Mouse (Mus musculus): ENCODE measurements around the gene Arl16. TPM values are rescaled to one million over a fixed set of nuclear protein-coding genes. Genes with fewer than 3 reads are reported as not detected.

Arl16 gene
- total RNA-seq, 2 experiments from 2014 or later: 24.4 to 26.8 TPM

DNA sequence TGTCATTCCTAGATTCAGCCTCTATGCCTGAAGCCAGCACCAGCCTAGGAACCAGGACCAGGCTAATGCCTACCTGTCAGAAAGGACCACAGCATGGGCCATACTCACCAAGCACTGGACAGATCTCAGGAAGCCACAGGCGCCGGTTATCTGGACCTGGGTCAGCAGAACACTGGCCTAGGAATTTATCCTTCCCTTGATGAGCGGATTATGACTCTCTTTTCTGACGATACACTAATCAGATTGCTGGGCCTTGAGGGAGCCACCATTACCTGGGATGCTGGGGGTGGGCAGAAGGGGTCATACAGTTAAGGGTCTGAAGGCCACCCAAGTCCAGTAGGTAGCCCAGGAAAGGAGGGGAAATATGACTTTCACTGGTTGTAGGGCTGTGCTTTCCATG lies 14.1 kb downstream of the Arl16 start, which contains the start of gene Pde6g:
Gene Pde6g, minus strand, starts transcription at position 195 of the 400 bp plus-strand sequence.
- DNase-seq (ENCODE audit: low spot score in 2 of 2): no peak

DNA sequence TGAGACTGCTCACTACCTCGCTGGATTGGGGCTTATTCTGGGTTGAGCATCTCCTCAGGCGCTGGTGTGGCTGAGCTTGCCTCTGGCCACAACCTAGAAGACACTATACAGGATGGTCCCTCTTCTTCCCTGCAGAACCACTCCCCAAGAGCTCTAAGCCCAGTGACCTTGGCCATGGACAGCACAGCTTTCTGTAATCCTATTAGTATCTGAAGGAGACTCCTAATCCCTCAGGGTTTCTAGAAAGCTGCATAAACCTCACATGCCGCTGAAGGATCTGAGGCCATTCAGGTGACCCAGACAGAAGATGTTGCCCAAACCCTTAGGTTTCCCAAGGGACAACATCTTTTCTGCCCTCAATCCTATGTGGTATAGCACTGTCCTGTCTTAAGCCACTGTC lies 15.2 kb downstream of the Arl16 start:
- no peak for DNase-seq (ENCODE audit: low spot score in 2 of 2)

DNA sequence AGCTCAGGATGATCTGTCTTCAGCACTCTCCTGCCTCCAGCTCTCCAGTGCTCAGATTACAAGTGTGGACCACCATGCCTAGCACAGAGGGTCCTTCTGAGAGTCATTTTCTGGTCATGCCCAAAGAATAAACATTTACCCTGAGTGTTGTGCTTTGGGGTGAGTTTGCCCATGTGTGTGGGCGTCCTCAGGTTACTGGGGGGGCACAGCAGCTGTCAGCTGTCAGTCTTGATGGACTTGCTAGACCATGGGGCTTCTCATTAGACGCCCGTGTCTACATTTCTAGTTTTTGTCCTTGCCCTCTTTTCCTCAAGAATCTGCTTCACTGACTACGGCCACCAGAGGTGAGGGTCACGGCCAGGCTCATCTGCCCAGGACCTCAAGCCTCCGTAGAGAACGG lies 20.2 kb downstream of the Arl16 start:
- DNase-seq (ENCODE audit: low spot score in 2 of 2): no peak

DNA sequence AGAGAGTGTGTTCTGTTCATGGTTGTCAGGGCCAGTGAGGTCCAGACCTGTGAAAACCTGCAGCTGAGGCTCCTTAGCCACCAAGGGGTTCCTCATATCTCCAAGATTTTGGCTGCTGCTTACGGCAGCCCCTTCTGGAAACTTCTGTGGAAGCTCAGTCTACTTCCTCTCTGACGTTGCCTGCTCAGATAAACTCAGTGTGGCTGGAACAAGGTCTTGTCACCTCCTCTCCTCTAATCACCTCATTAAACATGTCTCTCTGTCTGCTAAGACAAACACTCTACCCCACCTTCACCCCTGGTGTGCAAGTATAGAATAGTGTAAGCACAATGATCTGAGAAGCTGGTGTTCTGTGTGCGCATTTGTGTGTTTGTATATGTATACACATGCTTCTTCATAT lies 21.9 kb downstream of the Arl16 start:
- no peak for DNase-seq (ENCODE audit: low spot score in 2 of 2)

GRCm38 (mm10) chr11:120444106-120444505 lies 23.3 kb downstream of the Arl16 start:
- no peak for DNase-seq (ENCODE audit: low spot score in 2 of 2)

DNA sequence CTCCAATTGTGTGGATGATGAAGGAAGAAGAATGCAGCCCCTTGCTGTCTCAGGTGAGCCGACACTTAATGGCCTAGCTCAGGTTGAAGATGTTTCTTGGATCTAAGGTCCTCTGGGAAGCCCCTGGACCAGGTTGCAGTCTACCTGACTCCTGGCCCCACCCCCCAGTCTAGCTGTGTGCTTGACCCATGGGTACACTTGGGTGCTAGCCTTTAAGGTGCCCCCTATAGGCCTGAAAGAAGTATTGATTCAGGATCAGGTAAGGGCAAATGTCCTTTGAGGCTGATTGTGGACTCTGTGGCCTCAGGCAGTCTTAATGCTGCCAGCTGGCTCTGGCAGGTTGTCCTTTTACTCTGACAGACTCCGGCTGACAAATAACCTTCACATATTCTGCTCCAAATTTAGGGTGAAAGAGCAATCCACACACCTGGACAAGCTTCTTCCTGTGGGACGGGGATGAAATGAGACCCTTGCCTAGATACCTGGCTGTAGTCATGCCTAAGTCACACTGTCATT lies 24.6 kb downstream of the Arl16 start:
- DNase-seq (ENCODE audit: low spot score in 2 of 2): no peak

DNA sequence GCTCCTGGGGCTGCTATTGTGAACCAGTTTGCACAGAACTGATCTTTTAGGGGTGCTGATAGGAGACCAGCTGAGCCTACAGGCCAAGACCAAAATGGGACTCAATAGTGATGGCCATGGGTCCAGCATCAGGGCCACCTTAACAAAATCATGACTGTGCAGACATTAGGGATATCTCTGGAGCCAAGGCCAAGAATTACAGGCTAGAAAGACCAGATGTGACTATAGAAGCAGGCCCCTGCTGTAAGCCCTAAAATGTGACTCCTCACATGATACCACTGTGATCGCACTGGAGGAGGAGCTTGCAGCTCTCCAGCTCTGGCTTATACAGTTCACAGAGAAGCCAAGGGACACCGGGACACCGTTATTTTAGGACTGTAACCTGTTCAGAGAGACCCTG lies 25.1 kb downstream of the Arl16 start, which contains the start of gene Tspan10:
Gene Tspan10, plus strand, starts transcription at position 301 of the 400 bp plus-strand sequence.
- DNase-seq (ENCODE audit: low spot score in 2 of 2): no peak

- DNase-seq (ENCODE audit: low spot score in 2 of 2): no peak
Measured at GRCm38 (mm10) chr11:120437857-120438385, 29.5 kb downstream of the Arl16 start.

GRCm38 (mm10) chr11:120437152-120437856 lies 30.1 kb downstream of the Arl16 start, which contains the start of gene Nploc4:
TSS of gene Nploc4 (minus strand) at chr11:120437708.
- DNase-seq (ENCODE audit: low spot score in 2 of 2): peak; percentile 77 to 89

DNA sequence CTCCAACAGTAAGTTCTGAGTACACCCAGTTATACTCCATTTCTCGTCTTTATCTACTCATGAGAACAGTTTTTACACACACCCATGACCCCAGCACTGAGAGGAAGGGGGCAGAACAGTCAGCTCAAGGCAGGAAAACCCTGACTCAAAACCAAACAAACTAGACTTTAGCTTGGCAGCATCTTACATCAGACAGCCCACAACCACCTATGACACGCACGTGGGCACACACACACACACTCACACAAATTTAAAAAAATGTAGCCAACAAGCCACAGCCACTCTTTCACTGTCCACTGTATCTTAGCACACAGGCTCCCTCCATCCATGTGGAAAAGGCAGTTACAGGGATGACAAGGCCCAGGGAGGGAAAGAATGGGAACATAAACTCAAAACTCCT lies 40.7 kb downstream of the Arl16 start:
- no peak for DNase-seq (ENCODE audit: low spot score in 2 of 2)

DNA sequence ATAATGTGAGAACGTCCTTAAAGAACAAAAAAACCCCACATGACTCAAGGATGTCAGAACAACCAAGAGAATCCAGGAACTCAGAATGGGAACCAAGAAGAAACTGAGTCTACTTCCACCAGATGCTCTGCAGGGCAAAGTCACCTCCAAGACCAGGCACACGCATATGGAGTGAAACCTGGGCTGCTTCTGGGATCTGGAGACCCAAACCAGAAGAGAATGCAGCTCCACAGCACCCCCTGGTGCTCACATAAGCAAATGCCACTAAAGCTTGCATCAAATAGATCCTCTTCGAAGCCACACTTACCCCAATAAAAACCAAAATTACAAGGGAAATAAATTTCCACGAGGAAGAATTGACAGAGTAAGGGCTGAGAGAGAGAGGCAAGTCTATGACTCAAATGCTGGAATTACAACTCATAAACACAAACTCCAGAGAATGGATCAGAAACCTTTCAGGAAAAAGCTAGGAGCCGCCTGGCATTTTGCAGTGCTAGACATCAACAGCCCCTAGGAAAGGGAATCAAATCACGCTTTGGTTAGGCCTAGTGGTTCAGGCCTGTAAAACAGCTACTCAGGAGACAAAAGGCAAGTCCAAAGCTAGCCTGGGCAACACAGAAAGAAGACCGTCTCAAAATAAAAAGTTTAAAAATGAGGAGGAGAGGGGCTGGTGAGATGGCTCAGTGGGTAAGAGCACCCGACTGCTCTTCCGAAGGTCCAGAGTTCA lies 43.7 kb downstream of the Arl16 start:
- DNase-seq (ENCODE audit: low spot score in 2 of 2): peak; percentile 27 to 37

GRCm38 (mm10) chr11:120422651-120423568 lies 44.5 kb downstream of the Arl16 start:
- DNase-seq (ENCODE audit: low spot score in 2 of 2): no peak

DNA sequence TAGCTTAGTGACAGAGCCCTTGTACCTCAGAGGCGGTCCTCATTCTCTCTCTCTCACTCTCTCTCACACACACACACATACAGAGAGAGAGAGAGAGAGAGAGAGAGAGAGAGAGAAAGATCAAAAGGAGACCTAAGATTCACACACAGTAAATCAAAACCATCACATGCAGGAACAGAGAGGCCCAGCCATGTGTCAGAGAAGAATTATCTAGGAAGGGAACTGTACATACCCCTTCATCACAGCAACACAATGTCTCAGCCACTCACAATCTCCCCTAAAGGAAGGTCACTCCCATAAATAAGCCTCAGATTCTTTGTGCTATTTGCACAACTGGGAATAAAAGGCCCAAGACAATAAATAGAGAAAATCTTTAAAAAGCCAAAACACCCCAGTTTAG lies 48.8 kb downstream of the Arl16 start:
- DNase-seq (ENCODE audit: low spot score in 2 of 2): no peak

- no peak for DNase-seq (ENCODE audit: low spot score in 2 of 2)
Measured at GRCm38 (mm10) chr11:120417852-120418251, 49.6 kb downstream of the Arl16 start.

Other genes with a start within 250 kb of the Arl16 start
- gene Bahcc1, start 234.7 kb downstream of the Arl16 start, total RNA-seq (2021): 10 to 100 TPM; 25.3 to 26.7 TPM
- 1,000 to 10,000 TPM in 1 of 2 experiments, 100 to 1,000 TPM in 1; 949 to 1,134 TPM for gene Actg1, start 119.1 kb downstream of the Arl16 start, total RNA-seq (2021)
- gene Fscn2, start 106.1 kb downstream of the Arl16 start, total RNA-seq (2021): under 1 TPM; 0.39 to 0.51 TPM
- gene Faap100, start 88.8 kb downstream of the Arl16 start, total RNA-seq (2021): 10 to 100 TPM; 34.5 to 35.6 TPM
- gene Nploc4, start 29.9 kb downstream of the Arl16 start, total RNA-seq (2021): 10 to 100 TPM; 76.3 to 77.5 TPM
- 10 to 100 TPM in 1 of 2 experiments, 1 to 10 TPM in 1; 7.1 to 10.2 TPM for gene Tspan10, start 25.0 kb downstream of the Arl16 start, total RNA-seq (2021)
- gene Pde6g, start 14.1 kb downstream of the Arl16 start, total RNA-seq (2021): under 1 TPM in 1 of 2 experiments, not detected in 1; 0.25 TPM
- gene Oxld1, start 9.5 kb downstream of the Arl16 start, total RNA-seq (2021): 10 to 100 TPM; 34.6 to 43.3 TPM
- gene Ccdc137, start 9.5 kb downstream of the Arl16 start, total RNA-seq (2021): 10 to 100 TPM; 19.0 to 21.4 TPM
- 100 to 1,000 TPM; 105 to 107 TPM for gene Mrpl12, start 17.0 kb upstream of the Arl16 start, total RNA-seq (2021)
- gene Slc25a10, start 24.2 kb upstream of the Arl16 start, total RNA-seq (2021): 100 to 1,000 TPM; 102 to 103 TPM
- gene Gcgr, start 63.1 kb upstream of the Arl16 start, total RNA-seq (2021): 1 to 10 TPM; 2.5 to 9.8 TPM
- 10 to 100 TPM; 80.6 to 84.2 TPM for gene Mcrip1, start 82.1 kb upstream of the Arl16 start, total RNA-seq (2021)
- 1 to 10 TPM; 1.3 to 5.6 TPM for gene Ppp1r27, start 83.5 kb upstream of the Arl16 start, total RNA-seq (2021)
- gene P4hb, start 105.6 kb upstream of the Arl16 start, total RNA-seq (2021): 100 to 1,000 TPM; 531 to 539 TPM
- 100 to 1,000 TPM; 321 to 354 TPM for gene Arhgdia, start 114.0 kb upstream of the Arl16 start, total RNA-seq (2021)
- gene Alyref, start 130.8 kb upstream of the Arl16 start, total RNA-seq (2021): 100 to 1,000 TPM; 136 to 169 TPM
- gene Anapc11, start 130.8 kb upstream of the Arl16 start, total RNA-seq (2021): 10 to 100 TPM; 87.4 to 90.7 TPM
- gene Npb, start 140.9 kb upstream of the Arl16 start, total RNA-seq (2021): 1 to 10 TPM; 2.4 to 5.4 TPM
- gene Pcyt2, start 150.3 kb upstream of the Arl16 start, total RNA-seq (2021): 100 to 1,000 TPM; 135 to 144 TPM
- 10 to 100 TPM; 49.0 to 58.1 TPM for gene Sirt7, start 157.6 kb upstream of the Arl16 start, total RNA-seq (2021)
- gene Mafg, start 166.0 kb upstream of the Arl16 start, total RNA-seq (2021): 10 to 100 TPM; 51.4 to 56.0 TPM
- 1 to 10 TPM; 5.4 to 8.6 TPM for gene Pycr1, start 176.2 kb upstream of the Arl16 start, total RNA-seq (2021)
- 1 to 10 TPM; 1.4 to 3.8 TPM for gene Myadml2, start 180.6 kb upstream of the Arl16 start, total RNA-seq (2021)
- 10 to 100 TPM in 1 of 2 experiments, 1 to 10 TPM in 1; 8.6 to 14.8 TPM for gene Notum, start 193.6 kb upstream of the Arl16 start, total RNA-seq (2021)
- gene Aspscr1, start 205.4 kb upstream of the Arl16 start, total RNA-seq (2021): 100 to 1,000 TPM; 108 to 110 TPM
- gene Cenpx, start 246.1 kb upstream of the Arl16 start, total RNA-seq (2021): 10 to 100 TPM; 49.5 to 52.5 TPM
- 10 to 100 TPM; 44.2 to 44.8 TPM for gene Lrrc45, start 246.3 kb upstream of the Arl16 start, total RNA-seq (2021)